Mouse (Mus musculus): ENCODE data around the gene Zfp697.

- TF ChIP-seq EP300 (IDR thresholded peaks at IDR 0.05) = no peak
- no peak for TF ChIP-seq CTCF (IDR thresholded peaks at IDR 0.05)
Measured at GRCm38 (mm10) chr3:98419786-98420070, 37.5 kb downstream of the Zfp697 start.
